Mouse (Mus musculus) ES-CJ7 (cell line): Measurements from ENCODE around the gene Nupr1l.
"Not testable (repeated sequence)": the region's sequence is repeated elsewhere in the genome, so short reads cannot be mapped to it uniquely, and the experiment has no call there.

Source experiments
- DNase-seq: peaks from one replicate; pipeline ENCODE4 v3.0.0; 2011; ENCODE audit warnings: low read depth, low spot score

Gene Nupr1l

DNA sequence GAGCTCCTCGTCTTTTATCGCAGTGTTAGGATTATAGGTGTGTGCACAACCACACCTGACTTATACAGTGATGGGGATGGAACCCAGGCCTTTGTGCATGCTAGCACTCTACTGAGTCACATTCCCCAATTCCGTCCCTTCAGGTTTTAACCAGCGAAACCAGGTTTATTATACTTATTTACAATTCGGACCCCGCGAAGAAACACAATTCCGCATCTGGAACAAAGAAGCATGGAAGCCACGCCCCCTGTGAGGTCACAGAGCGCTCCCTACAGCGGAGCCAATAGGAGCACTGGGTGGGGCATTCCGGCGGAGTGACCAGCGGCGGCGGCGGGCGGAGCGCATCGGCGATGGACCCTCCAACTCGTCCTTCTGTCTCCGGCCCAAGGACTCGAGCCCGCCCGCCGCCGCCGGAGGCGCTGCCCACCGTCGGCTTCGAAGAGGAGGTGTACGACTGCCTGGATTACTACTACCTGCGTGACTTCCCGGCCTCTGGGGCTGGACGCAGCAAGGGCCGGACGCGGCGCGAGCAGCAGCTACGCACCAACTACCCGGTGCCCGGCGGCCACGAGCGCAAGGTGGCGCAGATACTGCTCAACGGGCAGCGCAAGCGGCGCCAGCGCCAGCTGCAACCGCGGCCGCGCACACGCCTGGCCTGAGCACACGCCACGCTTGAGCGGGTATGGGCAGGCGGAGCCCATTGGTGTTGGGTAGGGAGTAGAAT, at the start of gene Nupr1l:
Gene Nupr1l (plus strand): TSS at position 299 of the 724 bp plus-strand sequence.
- DNase-seq = peak; percentile 80

DNA sequence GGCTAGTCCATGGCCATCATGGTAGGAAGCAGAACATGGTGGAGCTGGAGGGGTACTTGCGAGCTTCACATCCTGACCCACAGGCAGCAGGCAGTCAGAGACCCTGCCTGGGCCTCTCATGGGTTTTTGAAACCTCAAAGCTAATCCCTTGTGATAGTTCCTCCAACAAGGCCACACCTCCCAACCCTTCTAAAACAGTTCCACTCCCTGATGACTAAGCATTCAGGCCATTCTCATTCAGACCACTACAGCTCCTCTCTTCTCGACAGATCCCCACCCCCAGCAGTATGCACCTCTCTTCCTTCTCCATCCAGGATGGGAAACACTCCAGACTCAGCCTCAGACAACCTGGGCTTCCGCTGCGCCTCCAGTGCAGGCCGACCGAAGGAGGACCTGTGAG, 46.0 kb upstream of the Nupr1l start:
- DNase-seq = peak; percentile 74

DNA sequence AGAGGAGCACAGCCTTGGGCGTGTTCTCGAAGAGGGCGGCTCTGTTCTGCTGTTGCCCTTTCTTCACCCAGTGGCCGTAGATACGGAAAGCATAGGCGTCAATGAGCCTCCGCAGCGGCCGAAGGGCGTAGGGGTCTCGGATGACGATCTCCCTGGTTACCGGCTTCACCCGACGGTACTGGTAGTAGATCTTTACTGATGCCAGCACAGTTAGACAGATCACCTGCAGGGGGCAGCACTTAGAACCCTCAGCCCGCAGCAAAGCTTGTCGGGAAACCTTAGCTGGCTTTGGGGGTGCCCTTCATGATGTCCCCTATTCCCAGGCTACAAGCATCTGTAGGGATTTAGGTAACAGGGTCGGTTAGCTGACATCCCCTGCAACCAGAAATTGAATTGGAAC, 43.9 kb upstream of the Nupr1l start:
- peak; percentile 85 for DNase-seq

DNA sequence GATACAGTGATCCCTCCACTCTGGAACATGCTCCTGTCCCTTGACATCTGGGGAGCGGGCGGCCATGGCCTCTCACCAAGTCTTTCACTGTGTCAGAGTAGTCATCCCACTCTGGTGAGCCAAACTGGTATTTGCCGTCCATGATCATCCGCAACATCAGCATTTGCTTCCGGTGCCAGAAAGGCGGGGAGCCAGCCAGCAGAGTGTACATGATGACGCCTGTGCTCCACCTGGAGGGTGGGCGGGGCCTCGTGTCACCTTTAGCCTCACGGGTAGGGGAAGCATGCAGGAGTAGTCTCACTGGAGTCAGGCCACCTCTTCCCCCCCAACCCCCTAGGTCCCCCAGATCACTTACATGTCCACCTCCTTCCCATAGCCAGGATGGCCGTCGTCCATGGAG, 42.5 kb upstream of the Nupr1l start:
- no peak for DNase-seq

DNA sequence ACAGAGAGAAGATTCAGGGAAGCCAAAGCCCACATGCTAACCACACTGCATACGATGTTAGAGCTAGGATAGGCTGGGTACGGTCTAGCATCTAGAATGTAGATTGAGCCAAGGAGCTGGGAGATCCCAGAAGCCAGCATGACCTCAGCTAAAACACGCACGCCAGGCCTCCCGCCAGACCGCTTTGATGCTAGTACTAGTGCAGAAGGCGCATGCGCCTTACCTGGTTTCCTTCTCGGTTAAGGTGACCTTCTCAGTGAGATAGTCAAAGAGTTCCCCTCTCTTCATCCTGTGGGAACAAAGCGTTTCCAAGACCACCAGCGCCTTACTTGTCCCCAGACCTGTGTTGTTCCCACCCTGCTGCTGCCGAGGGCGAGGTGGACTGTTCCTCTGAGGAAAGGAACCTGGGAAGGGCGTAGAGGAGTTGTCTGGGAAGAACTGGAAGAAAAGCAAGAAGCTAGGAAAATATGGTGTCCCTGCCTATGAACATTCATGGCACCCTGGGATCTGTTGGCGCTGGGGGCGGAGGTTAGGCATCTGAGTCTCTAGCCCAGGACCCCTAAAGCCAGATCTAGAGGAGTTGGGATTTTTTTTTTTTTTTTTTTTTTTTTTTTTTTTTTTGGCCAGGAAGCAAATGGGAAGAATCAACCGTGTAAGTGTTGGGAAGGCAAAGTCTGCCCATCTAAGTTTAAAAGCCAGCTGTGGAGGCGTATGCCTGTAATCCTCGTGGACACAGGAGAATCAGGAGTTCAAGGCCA, 38.9 kb upstream of the Nupr1l start:
- DNase-seq = peak; percentile 92

DNA sequence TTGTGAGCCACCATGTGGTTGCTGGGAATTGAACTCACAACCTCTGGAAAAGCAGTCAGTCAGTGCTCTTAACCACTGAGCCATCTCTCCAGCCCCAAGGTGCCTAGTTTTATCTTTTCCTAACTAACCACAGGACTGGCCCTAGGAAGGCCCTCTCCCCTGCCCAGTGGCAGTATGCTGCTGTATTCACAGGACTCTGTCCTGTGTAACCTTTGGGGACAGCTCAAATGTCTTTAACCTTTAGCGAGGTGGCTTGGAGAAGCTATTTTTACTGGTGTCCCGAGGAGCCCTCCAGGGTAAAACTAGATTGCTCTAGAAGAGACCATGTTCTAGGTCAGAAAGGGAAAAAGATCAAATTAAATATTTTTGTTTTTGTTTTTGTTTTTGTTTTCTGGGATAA, 37.1 kb upstream of the Nupr1l start:
- DNase-seq = no peak

DNA sequence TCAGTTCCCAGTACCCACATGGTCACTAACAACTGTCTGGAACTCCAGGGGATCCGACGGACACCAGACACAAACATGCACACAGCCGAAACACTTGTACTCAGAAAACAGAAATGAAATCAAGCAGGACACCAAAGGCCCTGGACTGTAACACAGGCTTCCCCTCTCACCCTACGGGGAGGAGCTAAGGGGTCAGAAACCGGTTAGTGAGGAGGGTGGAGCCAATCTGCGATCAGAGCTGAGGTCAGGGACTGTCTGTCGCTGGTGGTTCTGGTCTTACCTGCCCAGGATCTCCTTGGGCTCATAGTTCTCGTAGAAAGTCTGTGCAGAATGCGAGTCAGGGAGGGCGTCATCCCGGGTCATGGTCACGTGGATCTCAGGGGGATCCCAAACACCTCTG, 34.4 kb upstream of the Nupr1l start:
- peak; percentile 64 for DNase-seq

DNA sequence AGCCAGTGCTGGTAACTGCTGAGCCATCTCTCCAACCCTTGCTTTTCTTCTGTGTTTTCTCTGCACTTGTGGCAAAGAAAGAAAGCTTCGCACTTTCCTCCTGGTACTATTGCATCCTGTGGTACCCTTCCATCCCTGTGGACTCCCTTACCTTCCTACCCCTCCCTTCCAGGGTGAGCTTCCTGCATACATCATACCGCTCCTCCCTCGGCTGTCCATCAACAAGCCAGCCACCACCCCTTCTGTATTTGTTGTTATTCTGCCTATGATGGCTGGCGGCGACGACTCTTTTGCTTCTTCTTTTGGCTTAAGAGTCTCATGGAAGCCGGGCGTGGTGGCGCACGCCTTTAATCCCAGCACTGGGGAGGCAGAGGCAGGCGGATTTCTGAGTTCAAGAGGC, 33.2 kb upstream of the Nupr1l start:
- DNase-seq = peak; percentile 59

DNA sequence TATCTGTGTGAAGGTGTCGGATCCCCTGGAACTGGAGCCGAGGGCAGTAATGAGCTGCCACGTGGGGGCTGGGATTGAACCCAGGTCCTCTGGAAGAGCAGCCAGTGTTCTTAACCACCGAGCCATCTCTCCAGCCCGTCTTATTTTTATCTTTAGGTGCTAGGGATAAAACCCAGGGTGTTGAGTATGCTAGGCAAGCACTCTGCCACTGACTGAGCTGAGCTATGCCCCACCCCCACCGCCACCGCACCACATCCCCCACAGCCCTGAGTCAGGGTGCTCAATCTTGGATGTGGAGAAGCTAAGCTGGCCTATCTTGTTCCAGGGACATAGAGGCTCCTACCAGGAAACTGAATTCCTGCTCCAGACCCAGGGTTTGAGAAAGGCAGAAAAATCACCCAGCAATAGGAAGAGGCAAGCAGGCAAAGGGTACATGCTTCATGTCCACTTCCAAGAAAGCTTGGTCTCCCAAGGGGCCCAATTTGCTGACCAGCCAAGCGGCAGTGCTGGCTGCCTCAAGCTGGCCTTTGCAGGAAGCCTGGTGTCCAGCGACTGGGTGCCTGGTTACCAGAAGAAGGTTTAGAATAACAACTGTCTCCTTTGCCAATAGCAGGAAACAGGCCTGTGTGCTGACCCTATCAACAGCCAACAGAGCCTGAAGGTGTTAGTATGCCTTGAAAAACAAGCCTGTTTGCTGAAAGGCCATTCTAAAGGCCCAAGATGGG, 30.4 kb upstream of the Nupr1l start:
- no peak for DNase-seq

DNA sequence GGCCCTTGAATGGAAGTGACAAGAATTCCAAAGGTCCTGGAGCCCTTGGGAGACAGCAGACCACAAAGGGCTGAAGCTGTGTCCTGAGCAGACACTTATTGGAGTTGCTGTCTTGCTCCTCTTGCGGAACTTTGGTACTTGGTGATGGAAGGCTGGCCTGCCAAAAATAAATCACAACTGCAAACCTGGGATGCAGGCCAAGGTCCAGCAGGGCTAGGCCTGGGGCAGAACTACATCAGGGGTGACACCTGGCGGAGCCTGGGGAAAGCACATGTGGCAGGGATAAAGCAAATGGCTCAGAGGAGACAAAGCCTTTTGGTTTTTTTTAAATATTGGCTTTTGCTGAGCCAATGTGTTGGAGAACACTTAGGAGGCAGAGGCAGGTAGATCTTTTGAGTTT, 29.4 kb upstream of the Nupr1l start:
- DNase-seq = no peak

DNA sequence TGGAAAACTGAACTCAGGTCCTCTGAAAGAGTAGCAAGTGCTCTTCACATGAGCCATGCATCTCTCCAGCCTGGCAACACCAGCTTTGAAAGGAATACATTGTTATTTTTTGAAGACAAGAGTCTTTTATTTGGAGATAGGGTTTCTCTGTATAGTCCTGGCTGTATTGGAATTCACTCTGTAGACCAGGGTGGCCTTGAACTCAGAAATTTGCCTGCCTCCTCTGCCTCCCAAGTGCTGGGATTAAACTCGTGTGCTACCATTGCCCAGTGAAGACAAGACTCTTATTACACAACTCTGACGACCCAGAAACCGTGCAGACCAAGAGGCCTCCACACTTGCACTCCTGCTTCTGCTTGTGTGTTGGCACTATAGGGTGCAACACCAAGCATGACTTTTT, 28.5 kb upstream of the Nupr1l start:
- DNase-seq = no peak

DNA sequence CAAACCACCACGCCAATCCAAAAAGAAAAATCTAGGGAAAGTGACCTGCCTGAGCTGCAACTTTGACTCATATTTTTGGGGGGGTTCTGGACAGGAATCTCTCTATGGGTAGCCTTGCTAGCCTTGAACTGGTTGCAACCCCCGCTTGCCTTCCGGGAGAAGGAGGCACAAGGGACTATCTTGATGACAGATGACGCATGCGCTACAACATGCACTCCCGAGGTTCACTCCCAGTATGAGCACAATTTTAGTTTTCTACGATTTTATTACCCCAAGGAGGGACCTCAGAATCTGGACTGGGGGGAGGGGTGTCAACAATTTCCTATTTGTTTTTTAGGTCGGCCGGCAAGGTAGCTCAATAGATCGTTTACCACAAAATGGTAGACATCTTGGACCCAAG, 22.1 kb upstream of the Nupr1l start:
- DNase-seq = no peak

DNA sequence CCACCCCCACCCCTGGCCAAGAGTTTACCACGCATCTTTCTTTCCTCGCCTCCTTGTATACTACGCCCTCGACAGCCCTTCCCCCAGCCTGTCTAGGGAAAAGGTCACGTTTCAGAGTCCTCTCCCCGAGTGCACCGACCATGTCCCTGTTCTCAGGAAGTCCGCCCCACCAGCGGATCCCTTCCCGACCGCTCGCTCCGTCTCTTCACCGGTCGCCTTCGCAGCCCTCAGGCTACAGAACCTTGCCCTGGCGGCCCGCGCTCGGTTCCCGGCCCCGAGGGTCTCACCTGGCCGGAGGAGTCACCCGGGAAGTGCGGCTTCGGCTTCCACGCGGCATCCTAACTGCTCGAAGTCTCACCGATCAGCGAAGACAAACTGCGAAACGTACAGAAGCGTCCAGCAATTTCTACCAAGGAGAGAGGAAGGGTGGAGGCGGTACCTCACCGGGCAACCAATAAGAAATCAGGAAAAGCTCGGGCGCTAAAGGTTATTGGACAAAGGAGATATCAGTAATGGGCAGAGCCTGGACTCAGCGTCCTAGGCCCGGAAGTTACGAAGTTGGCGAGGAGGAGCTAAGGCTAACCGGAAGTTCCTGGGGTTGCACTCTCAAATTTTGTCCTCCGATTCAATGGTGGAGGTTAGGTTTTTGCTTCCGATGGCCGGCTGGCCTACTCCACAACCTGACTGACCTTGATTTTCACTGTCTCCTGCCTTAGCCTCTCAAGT, 21.3 kb upstream of the Nupr1l start, which contains the start of gene Chchd2:
Gene Chchd2 (minus strand): TSS at position 560 of the 726 bp plus-strand sequence.
- peak; percentile 99 for DNase-seq

DNA sequence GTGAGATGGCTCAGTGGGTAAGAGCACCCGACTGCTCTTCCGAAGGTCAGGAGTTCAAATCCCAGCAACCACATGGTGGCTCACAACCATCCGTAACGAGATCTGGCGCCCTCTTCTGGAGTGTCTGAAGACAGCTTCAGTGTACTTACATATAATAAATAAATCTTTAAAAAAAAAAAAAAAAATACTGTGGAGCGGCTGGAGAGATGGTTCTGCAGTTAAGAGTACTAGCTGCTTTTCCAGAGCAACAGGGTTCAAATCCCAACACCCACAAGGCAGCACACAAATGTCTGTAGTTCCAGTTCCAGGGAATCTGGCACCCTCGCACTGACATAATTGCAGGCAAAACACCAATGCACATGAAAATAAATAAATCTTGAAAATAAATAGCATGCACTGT, 17.9 kb upstream of the Nupr1l start:
- DNase-seq = not testable (repeated sequence)

DNA sequence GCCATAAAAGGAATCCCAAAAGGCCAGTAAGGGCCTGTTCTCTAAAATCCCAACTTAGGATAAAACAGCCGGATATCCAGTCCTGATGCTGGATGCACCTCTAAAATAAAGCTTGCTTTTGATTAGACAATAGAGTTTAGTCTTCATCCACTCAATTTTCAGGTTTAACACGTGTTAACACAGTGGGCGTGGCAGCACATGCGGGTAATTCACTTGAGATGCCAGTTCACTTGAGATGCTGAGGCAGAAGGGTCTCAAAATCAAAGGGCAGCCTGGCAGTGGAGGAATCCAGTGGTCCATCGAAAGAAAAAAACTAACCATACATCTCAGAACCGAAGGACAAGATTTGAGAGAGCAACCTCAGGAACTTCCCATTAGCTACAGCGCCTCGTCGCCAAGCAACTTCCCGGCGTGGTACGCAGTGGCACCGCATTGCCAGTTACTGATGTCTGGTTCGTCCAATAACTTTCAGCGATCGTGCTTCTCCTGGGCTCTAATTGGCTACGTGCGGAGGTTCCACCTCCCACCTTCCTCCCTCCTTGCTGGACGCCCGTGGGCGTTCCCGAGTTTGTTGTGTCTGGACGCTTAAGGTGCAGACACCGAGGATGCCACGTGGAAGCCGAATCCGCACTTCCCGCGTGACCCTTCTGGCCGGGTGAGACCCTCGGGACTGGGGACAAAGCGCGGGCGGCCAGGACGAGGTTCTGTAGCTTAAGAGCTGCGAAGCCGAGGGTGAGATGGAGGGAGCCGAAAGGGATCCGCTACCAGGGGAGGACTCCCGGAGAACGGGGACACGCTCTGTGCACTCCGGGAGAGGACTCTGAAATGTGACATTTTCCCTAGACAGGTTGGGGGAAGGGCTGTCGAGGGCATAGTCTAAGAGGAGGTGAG, 12.9 kb upstream of the Nupr1l start, which contains the start of gene Zbed5:
Gene Zbed5 (plus strand): TSS at position 526 of the 891 bp plus-strand sequence.
- peak; percentile 98 for DNase-seq

DNA sequence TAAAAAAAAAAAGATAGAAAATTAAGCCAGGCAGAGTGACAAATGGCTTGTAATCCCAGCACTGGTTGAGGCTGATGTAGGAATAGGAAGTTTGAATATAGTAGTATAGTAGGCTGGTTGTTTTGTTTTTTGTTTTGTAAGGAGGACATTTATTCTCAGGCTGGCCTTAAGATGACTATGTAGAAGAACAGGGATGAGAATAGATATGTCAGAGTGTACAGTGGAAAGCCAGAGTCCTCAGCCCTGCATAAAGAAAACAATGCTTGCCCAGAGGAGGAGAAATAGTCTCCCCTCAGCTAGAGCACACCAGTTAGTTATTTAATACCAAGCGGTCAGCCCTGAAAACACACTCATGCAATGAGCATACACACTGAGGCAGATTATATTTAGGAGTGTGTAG, 9.9 kb upstream of the Nupr1l start, which contains the start of gene Phkg1:
Gene Phkg1 (minus strand): TSS at position 101 of the 400 bp plus-strand sequence.
- DNase-seq = no peak

DNA sequence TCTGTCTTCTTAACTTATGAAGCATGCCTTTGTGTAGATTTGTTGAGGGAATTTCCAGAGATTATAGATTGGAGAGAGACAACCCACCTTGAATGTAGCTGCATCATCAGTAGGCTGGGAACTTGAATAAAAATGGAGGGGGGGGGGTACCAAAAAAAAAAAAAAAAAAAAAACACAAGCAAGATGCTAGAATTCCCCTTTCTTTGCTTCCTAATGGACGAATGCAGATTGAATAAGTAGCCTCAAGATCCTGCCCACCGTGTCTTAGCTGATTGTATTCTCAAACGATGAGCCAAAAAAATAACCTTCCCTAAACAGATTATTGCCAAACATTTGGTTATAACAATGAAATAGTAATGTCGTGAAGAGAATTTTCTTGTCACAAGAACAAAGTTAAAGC, 565 bp upstream of the Nupr1l start:
- DNase-seq = no peak

DNA sequence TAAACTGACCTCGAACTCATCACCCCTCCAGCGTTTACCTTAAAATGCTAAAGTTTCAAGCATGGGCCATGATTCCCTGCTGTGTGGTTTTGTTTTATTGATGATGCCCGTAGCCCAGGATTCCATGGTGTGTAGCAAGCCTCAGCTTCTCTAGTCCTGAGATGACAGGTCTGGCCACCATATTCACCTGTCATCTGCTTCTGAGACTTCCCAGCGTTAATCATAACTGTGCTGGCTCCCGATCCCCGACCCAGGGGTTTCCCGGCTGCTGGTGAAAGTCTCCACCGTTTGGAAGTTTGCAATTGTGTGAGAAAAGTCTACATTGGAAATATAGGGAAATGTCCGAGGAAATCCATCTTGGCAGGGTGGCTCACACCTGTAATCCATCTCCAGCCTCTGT, 807 bp downstream of the Nupr1l start:
- no peak for DNase-seq

DNA sequence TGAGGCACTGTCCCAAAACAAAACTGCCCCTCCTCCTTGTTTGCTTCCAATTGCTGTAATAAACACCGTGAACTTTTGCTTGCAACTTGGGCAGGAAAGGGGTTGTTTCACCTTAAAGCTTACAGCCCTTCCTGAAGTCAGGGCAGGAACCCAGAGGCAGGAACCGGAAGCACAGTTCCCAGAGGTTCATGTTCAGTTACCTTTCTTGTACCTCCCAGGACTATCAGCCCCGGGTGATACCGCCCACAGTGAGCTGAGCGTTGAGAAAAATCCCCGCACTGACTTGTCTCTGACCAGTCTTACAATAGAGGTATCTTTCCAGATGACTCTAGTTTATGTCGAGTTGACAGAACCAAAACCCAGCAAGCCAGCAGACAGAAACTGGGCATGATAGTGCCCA, 1.3 kb downstream of the Nupr1l start:
- peak; percentile 59 for DNase-seq

DNA sequence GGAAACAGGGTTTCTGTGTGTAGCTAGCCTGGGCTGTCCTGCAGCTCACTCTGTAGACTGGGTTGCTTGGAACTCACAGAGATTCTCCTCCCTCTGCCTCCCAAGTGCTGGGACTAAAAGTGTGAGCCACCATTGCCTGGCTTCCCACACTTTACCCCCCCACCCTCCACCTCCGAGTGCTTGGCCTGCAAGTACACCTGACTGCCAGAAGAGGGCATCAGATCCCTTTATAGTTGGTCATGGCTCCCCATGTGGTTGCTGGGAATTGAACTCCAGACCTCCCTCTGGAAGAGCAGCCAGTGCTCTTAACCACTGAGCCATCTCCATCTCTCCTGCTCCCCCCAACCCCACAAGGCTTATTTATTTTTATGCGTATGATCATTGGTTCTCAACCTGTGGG, 5.7 kb downstream of the Nupr1l start:
- peak; percentile 84 for DNase-seq

DNA sequence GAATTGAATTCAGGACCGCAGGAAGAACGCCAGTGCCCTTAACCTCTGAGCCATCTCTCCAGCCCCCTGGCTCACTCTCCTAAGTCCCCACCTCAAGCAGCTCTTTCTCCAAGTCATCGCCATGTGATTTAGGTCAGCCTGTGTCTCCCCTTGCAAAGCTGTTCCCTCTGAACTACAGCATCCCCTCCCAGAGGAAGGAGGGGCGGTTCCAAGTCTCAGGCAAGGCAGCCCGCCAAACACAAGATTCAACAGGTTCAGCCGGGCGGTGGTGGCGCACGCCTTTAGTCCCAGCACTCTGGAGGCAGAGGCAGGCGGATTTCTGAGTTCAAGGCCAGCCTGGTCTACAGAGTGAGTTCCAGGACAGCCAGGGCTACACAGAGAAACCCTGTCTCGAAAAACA, 7.2 kb downstream of the Nupr1l start:
- DNase-seq = peak; percentile 79
